Mouse (Mus musculus) midbrain, postnatal 0 days (tissue): ENCODE measurements around the gene Klf16. TPM values are rescaled to one million over a fixed set of nuclear protein-coding genes. Genes with fewer than 3 reads are reported as not detected.
"Not testable (repeated sequence)": the region's sequence is repeated elsewhere in the genome, so short reads cannot be mapped to it uniquely, and the experiment has no call there.

Experiments
- ATAC-seq: fragments of 200-750 bp; cut with Nextera tagmentation; 2 replicates; pipeline ENCODE4 v1.8.0; 2017; ENCODE audit warnings: moderate number of reproducible peaks, mild to moderate bottlenecking, moderate TSS enrichment, moderate library complexity; ENCODE audit not compliant: low FRiP score
- DNase-seq: peaks from one replicate; pipeline ENCODE4 v3.0.0-alpha.2; 2015; ENCODE audit warnings: low spot score
- H3K27ac ChIP-seq: fragments of 300-500 bp; sonication (generic); 2 replicates; pipeline ENCODE4 v1.5.1; 2014; ENCODE audit warnings: low read depth, mild to moderate bottlenecking, low read length, mixed read lengths
- H3K27me3 ChIP-seq: fragments of 300-500 bp; sonication (generic); 2 replicates; pipeline ENCODE4 v1.6.1; 2014; ENCODE audit warnings: low read length, control low read depth, mixed read lengths; ENCODE audit not compliant: insufficient read depth
- H3K36me3 ChIP-seq: fragments of 300-500 bp; sonication (generic); 2 replicates; pipeline ENCODE4 v1.6.1; 2014; ENCODE audit warnings: low read length, control low read depth, mixed read lengths; ENCODE audit not compliant: insufficient read depth
- H3K4me1 ChIP-seq: fragments of 300-500 bp; sonication (generic); 2 replicates; pipeline ENCODE4 v1.6.1; 2014; ENCODE audit warnings: mild to moderate bottlenecking, control low read depth, antibody characterized with exemption, low read length, mixed read lengths; ENCODE audit not compliant: insufficient read depth
- H3K4me2 ChIP-seq: fragments of 300-500 bp; sonication (generic); 2 replicates; pipeline ENCODE4 v1.6.1; 2014; ENCODE audit warnings: low read depth, mild to moderate bottlenecking, low read length, mixed read lengths; ENCODE audit not compliant: poor library complexity, severe bottlenecking
- H3K4me3 ChIP-seq: fragments of 300-500 bp; sonication (generic); 2 replicates; pipeline ENCODE4 v1.5.1; 2014; ENCODE audit warnings: low read depth, mild to moderate bottlenecking, low read length, moderate library complexity
- H3K9ac ChIP-seq: fragments of 300-500 bp; sonication (generic); replicated peaks from 2 replicates; pipeline ENCODE4 v1.6.1; 2014; ENCODE audit warnings: mild to moderate bottlenecking, low read length, moderate library complexity, mixed read lengths; ENCODE audit not compliant: poor library complexity, severe bottlenecking
- H3K9me3 ChIP-seq: fragments of 300-500 bp; sonication (generic); 2 replicates; pipeline ENCODE4 v1.6.1; 2016; ENCODE audit warnings: low read length, control low read depth
- CTCF ChIP-seq: IDR thresholded peaks from 2 replicates; pipeline ENCODE4 v1.5.1; 2016; ENCODE audit warnings: antibody characterized with exemption, mild to moderate bottlenecking
- WGBS: fragments of 180-500 bp; shearing (Covaris S2); extraction: QIAGEN DNeasy Blood & Tissue Kit; methylation state at CpG from one replicate; pipeline ENCODE4 v1.1.7; 2014; 5-methylcytosine and 5-hydroxymethylcytosine counted together
- polyA plus RNA-seq: library from polyadenylated mRNA; unstranded; fragments of >200 nt; fragmentation: Nextera tagmentation; extraction: Ambion mirVana; gene quantifications from 2 replicates; pipeline ENCODE4 v1.2.1, GENCODE M21; 2015
- total RNA-seq: library from RNA; depleted of rRNA; stranded (reverse); fragments of >200 nt; gene quantifications from 2 replicates; pipeline ENCODE4 v1.2.3, GENCODE M21; 2014

The Klf16 gene
- total and polyA plus RNA-seq, 2 experiments from 2014 or later, result 8.3 to 18.1 TPM

GRCm38 (mm10) chr10:80606737-80607350 lies 29.7 kb upstream of the Klf16 start:
- no peaks in the 10 kb centered on the region for H3K9me3 ChIP-seq
- H3K27ac ChIP-seq, result no peak overlapping the region
- no peaks in the 10 kb centered on the region for H3K27me3 ChIP-seq
- WGBS, result 96% methylated on average over 33 of the region's 34 CpGs
- H3K4me1 ChIP-seq, result peaks cover 10% of the 10 kb centered on the region; the same call in 1 of the 2 replicates
- DNase-seq, result no peak
- H3K4me3 ChIP-seq, result no peak overlapping the region
- peaks cover 37% of the 10 kb centered on the region for H3K36me3 ChIP-seq
- ATAC-seq, result no peak
- H3K9ac ChIP-seq, result no peak overlapping the region
- no peak overlapping the region for H3K4me2 ChIP-seq
- TF ChIP-seq CTCF, result no peak

GRCm38 (mm10) chr10:80606306-80606705 lies 29.2 kb upstream of the Klf16 start:
- no peaks in the 10 kb centered on the region for H3K27me3 ChIP-seq
- H3K9me3 ChIP-seq, result no peaks in the 10 kb centered on the region
- no peak overlapping the region for H3K9ac ChIP-seq
- no peak overlapping the region for H3K27ac ChIP-seq
- ATAC-seq (no peak), DNase-seq (no peak)
- peaks cover 10% of the 10 kb centered on the region; the same call in 1 of the 2 replicates for H3K4me1 ChIP-seq
- peaks cover 37% of the 10 kb centered on the region for H3K36me3 ChIP-seq
- WGBS, result 95% methylated on average over 23 of the region's 23 CpGs
- H3K4me3 ChIP-seq, result no peak overlapping the region
- H3K4me2 ChIP-seq, result no peak overlapping the region
- TF ChIP-seq CTCF, result no peak

- Histone ChIP-seq H3K4me1 (peaks cover 10% of the 10 kb centered on the region; the same call in 1 of the 2 replicates), H3K36me3 (peaks cover 37% of the 10 kb centered on the region)
- not testable (repeated sequence) for ATAC-seq, H3K27ac ChIP-seq, DNase-seq, H3K9me3 ChIP-seq, H3K4me2 ChIP-seq, H3K9ac ChIP-seq, H3K27me3 ChIP-seq, H3K4me3 ChIP-seq
- WGBS, result 88% methylated on average over 4 of the region's 4 CpGs
Measured at GRCm38 (mm10) chr10:80605721-80606120, 28.6 kb upstream of the Klf16 start, which contains the start of gene Gm49322. Gene Gm49322, plus strand, starts transcription at chr10:80606021.

GRCm38 (mm10) chr10:80604988-80605387 lies 27.9 kb upstream of the Klf16 start:
- H3K36me3 ChIP-seq, result peaks cover 37% of the 10 kb centered on the region
- no peaks in the 10 kb centered on the region for H3K27me3 ChIP-seq
- H3K9me3 ChIP-seq, result no peaks in the 10 kb centered on the region
- H3K9ac ChIP-seq, result no peak overlapping the region
- no peak overlapping the region for H3K27ac ChIP-seq
- DNase-seq (no peak), ATAC-seq (no peak)
- TF ChIP-seq CTCF, result no peak
- H3K4me1 ChIP-seq, result peaks cover 10% of the 10 kb centered on the region; the same call in 1 of the 2 replicates
- H3K4me3 ChIP-seq, result no peak overlapping the region
- no peak overlapping the region for H3K4me2 ChIP-seq
- WGBS, result 94% methylated on average over 2 of the region's 2 CpGs

GRCm38 (mm10) chr10:80604001-80604509 lies 26.9 kb upstream of the Klf16 start:
- Histone ChIP-seq H3K9me3 (no peaks in the 10 kb centered on the region), H3K4me2 (peak overlapping the region; percentile 92), H3K36me3 (peaks cover 30% of the 10 kb centered on the region), H3K27me3 (no peaks in the 10 kb centered on the region), H3K9ac (no peak overlapping the region), H3K27ac (peak overlapping the region; percentile 88; the same call in 1 of the 2 replicates), H3K4me1 (peaks cover 10% of the 10 kb centered on the region; the same call in 1 of the 2 replicates), H3K4me3 (peak overlapping the region; percentile 71; the same call in 1 of the 2 replicates)
- WGBS, result 91% methylated on average over 7 of the region's 7 CpGs
- ATAC-seq (no peak), DNase-seq (no peak)
- TF ChIP-seq CTCF, result no peak

- 34% methylated on average over 7 of the region's 7 CpGs for WGBS
- peaks cover 23% of the 10 kb centered on the region for H3K36me3 ChIP-seq
- peak overlapping the region; percentile 64 for H3K9ac ChIP-seq
- peak overlapping the region; percentile 71 for H3K4me3 ChIP-seq
- peak overlapping the region; percentile 88 for H3K27ac ChIP-seq
- peak overlapping the region; percentile 92 for H3K4me2 ChIP-seq
- H3K9me3 ChIP-seq, result no peaks in the 10 kb centered on the region
- no peak for DNase-seq
- peaks cover 10% of the 10 kb centered on the region; the same call in 1 of the 2 replicates for H3K4me1 ChIP-seq
- H3K27me3 ChIP-seq, result no peaks in the 10 kb centered on the region
- ATAC-seq, result peak; percentile 3; the same call in 1 of the 2 replicates
- no peak for TF ChIP-seq CTCF
Measured at GRCm38 (mm10) chr10:80603364-80603763, 26.2 kb upstream of the Klf16 start.
